Mouse (Mus musculus) stomach, embryonic 16.5 days (tissue): ENCODE data around the gene Epc2. TPM values are rescaled to one million over a fixed set of nuclear protein-coding genes. Genes with fewer than 3 reads are reported as not detected.

Experiments used
- ATAC-seq: fragments of 200-750 bp; cut with Nextera tagmentation; 2 replicates; pipeline ENCODE4 v1.8.0; 2017; ENCODE audit warnings: moderate number of reproducible peaks, moderate TSS enrichment; ENCODE audit not compliant: insufficient read depth, low FRiP score
- H3K27ac ChIP-seq: fragments of 300-500 bp; sonication (generic); 2 replicates; pipeline ENCODE4 v1.5.1; 2014; ENCODE audit warnings: low read length
- H3K27me3 ChIP-seq: fragments of 300-500 bp; sonication (generic); 2 replicates; pipeline ENCODE4 v1.6.1; 2014; ENCODE audit warnings: low read length, control low read depth, mixed read lengths; ENCODE audit not compliant: control insufficient read depth, insufficient read depth
- H3K36me3 ChIP-seq: fragments of 300-500 bp; sonication (generic); 2 replicates; pipeline ENCODE4 v1.6.1; 2014; ENCODE audit warnings: low read length; ENCODE audit not compliant: control insufficient read depth, insufficient read depth
- H3K4me1 ChIP-seq: fragments of 300-500 bp; sonication (generic); 2 replicates; pipeline ENCODE4 v1.6.1; 2014; ENCODE audit warnings: low read length, control low read depth, mixed read lengths; ENCODE audit not compliant: control insufficient read depth, insufficient read depth
- H3K4me2 ChIP-seq: fragments of 300-500 bp; sonication (generic); 2 replicates; pipeline ENCODE4 v1.6.1; 2014; ENCODE audit warnings: low read depth, low read length, mixed read lengths
- H3K4me3 ChIP-seq: fragments of 300-500 bp; sonication (generic); replicated peaks from 2 replicates; pipeline ENCODE4 v1.5.1; 2014; ENCODE audit warnings: mild to moderate bottlenecking, low read length
- H3K9ac ChIP-seq: fragments of 300-500 bp; sonication (generic); 2 replicates; pipeline ENCODE4 v1.6.1; 2014; ENCODE audit warnings: low read length
- H3K9me3 ChIP-seq: fragments of 300-500 bp; sonication (generic); replicated peaks from 2 replicates; pipeline ENCODE4 v1.6.1; 2016; ENCODE audit warnings: low read length, control low read depth; ENCODE audit not compliant: control insufficient read depth
- WGBS: fragments of 180-500 bp; shearing (Covaris S2); extraction: QIAGEN DNeasy Blood & Tissue Kit; methylation state at CpG from one replicate; pipeline ENCODE4 v1.1.7; 2014; 5-methylcytosine and 5-hydroxymethylcytosine counted together
- polyA plus RNA-seq: library from polyadenylated mRNA; unstranded; fragments of >200 nt; fragmentation: Nextera tagmentation; extraction: Ambion mirVana; gene quantifications from 2 replicates; pipeline ENCODE4 v1.2.1, GENCODE M21; 2015

Epc2 gene
- polyA plus RNA-seq, 1 experiment from 2014 or later: 6.1 TPM

DNA sequence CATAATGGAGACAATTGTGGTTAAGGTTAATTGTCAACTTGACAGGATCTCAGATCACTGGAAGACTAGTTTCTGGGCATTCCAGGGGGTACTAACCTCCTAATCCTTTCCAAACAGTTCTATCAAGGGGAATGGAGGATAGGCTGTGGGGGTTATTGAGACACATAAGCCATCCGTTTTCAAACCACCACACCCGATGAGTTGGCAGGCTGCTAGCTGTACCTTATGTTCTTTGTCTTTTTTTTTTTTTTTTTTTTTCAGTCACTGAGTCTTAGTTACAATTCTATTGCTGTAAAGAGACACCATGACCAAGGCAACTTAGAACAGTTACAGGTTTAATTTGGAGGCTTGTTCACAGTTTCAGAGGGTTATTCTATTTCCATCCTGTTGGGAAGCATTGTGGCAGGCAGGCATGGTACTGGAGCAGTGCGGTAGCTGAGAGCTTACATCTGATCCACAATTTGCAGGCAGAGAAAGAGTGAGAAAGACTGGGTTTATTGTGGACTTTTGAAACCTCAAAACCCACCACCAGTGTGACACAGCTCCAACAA, 14.5 kb downstream of the Epc2 start:
- H3K27ac ChIP-seq: no peak overlapping the region
- no peaks in the 10 kb centered on the region for H3K36me3 ChIP-seq
- H3K27me3 ChIP-seq: no peaks in the 10 kb centered on the region
- no peak for ATAC-seq
- no peak overlapping the region for H3K4me3 ChIP-seq
- 74% methylated on average over 3 of the region's 3 CpGs for WGBS
- H3K9ac ChIP-seq: no peak overlapping the region
- H3K9me3 ChIP-seq: peaks cover 6% of the 10 kb centered on the region
- H3K4me1 ChIP-seq: peaks cover 7% of the 10 kb centered on the region; the same call in 1 of the 2 replicates
- H3K4me2 ChIP-seq: no peak overlapping the region

DNA sequence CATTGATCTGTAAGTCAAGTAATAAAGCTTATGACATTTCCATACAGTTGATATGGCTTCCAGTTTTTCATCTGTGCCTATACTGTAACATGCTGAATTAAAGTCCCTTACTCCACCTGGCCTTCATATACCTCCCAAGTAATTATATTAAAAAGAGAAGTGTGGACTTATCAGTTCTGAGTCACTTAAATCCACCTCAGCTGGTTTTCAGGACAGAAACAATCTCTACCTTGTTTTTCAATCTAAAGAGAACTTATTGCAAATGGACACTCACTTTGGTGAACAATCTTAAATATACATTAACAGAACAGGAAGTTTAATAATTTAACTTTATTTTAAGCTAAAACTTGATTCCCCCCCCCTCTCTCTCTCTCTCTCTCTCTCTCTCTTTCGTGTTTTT, 15.8 kb downstream of the Epc2 start:
- 79% methylated on average over 1 of the region's 1 CpGs for whole genome bisulfite sequencing
- ATAC-seq: no peak
- peaks cover 12% of the 10 kb centered on the region; the same call in 1 of the 2 replicates for H3K4me1 ChIP-seq
- H3K27ac ChIP-seq: no peak overlapping the region
- H3K27me3 ChIP-seq: no peaks in the 10 kb centered on the region
- H3K36me3 ChIP-seq: no peaks in the 10 kb centered on the region
- H3K9ac ChIP-seq: no peak overlapping the region
- no peaks in the 10 kb centered on the region for H3K9me3 ChIP-seq
- H3K4me2 ChIP-seq: no peak overlapping the region
- no peak overlapping the region for H3K4me3 ChIP-seq

DNA sequence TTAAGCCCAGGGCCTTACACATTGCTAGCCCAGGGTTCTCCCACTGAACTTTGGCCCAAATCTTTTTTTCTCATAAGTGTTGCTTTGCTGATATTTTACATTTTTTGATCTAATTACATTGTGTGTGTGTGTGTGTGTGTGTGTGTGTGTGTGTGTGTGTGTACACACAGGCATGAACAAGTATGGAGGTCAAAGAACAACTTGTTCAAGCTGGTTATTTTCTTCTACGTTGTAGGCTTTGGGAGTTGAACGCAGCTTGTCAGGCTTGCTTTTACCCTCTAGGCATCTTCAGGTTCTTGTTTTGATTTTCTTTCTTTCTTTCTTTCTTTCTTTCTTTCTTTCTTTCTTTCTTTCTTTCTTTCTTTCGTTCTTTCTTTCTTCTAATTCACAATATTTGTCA, 19.9 kb downstream of the Epc2 start:
- peaks cover 16% of the 10 kb centered on the region for H3K4me1 ChIP-seq
- no peak for ATAC-seq
- no peak overlapping the region for H3K4me2 ChIP-seq
- H3K4me3 ChIP-seq: no peak overlapping the region
- no peak overlapping the region for H3K27ac ChIP-seq
- no peaks in the 10 kb centered on the region for H3K36me3 ChIP-seq
- H3K27me3 ChIP-seq: no peaks in the 10 kb centered on the region
- no peaks in the 10 kb centered on the region for H3K9me3 ChIP-seq
- 78% methylated on average over 3 of the region's 3 CpGs for WGBS
- no peak overlapping the region for H3K9ac ChIP-seq

DNA sequence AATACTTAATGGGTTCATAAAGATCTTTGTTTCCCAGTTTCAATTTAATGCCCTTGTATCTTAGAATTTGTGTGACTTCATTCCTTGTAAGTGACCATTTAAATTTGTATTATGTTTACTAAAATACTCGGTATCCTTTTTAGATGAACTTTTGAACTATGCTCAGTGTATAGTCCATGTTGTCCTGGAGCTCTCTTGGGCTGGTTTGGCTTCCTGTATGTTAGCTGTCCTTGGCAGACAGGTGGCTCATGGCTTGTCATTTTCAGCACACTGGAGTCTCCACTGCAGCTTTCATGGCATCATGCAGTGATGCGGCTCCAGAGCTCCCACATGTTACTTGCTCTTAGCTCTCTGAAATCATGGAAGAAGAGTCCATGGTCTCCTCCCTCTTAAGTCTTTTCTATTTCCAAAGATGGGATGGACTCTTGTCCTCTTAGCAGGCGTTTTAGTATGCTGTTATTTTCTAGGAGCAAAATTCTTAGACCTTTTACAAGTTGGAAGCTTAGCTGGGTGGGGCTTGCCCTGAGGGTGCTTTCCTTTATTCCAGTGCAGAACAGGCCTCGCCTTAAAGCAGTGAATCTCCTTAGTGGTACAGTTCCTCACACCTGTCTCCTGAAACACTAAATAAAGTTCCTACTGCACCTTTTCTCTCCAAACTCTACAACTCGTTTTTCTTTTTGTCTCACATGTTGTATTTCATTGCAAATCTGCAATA, 20.5 kb downstream of the Epc2 start:
- Histone ChIP-seq H3K4me2 (no peak overlapping the region), H3K27me3 (no peaks in the 10 kb centered on the region), H3K4me3 (no peak overlapping the region), H3K4me1 (peaks cover 16% of the 10 kb centered on the region), H3K9me3 (no peaks in the 10 kb centered on the region), H3K9ac (no peak overlapping the region), H3K36me3 (no peaks in the 10 kb centered on the region), H3K27ac (no peak overlapping the region)
- WGBS: 64% methylated on average over 5 of the region's 5 CpGs
- ATAC-seq: no peak

DNA sequence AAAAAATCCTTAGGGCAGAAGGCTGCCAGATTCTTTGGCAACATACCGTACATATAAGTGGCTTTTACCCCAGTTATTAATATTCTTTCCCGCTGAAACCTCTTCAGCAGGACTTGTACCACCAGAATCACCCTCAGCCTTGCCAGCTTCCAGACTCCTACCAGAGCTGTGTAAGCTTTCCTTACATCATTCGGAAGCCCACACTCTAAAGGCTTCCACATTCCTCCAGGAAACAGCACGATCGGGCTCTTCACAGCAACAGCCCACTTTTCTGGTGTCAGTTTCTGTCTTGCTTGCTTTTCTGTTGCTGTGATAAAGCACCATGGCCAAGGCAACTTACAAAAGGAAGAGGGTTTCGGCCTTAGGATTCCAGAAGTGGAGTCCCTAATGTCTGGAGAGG, 21.2 kb downstream of the Epc2 start:
- Histone ChIP-seq H3K36me3 (no peaks in the 10 kb centered on the region), H3K9me3 (no peaks in the 10 kb centered on the region), H3K4me1 (peaks cover 16% of the 10 kb centered on the region), H3K9ac (no peak overlapping the region), H3K4me2 (no peak overlapping the region), H3K4me3 (no peak overlapping the region), H3K27me3 (no peaks in the 10 kb centered on the region), H3K27ac (no peak overlapping the region)
- no peak for ATAC-seq
- WGBS: 73% methylated on average over 6 of the region's 6 CpGs

DNA sequence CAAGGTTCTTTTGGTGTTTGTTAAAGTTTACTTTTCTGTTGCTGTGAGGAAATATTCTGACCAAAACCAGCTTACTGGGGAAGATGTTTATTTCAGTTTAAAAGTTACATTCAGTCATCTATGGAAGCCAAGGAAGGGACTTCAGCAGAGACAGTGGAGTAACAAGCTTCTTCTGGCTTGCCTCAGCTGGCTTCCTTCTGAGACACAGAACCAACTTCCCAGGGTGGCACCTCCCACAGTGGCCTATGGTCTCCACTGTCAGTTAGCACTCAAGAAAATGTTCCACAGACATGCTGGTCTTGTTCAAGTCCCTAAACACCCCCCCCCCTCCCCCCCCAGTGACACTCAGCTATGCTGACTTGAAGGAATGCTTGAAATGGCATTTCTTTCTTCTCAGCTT, 30.9 kb downstream of the Epc2 start:
- Histone ChIP-seq H3K27ac (no peak overlapping the region), H3K9ac (no peak overlapping the region), H3K36me3 (no peaks in the 10 kb centered on the region), H3K4me3 (no peak overlapping the region), H3K9me3 (no peaks in the 10 kb centered on the region), H3K4me1 (no peaks in the 10 kb centered on the region), H3K4me2 (no peak overlapping the region), H3K27me3 (no peaks in the 10 kb centered on the region)
- ATAC-seq: no peak

DNA sequence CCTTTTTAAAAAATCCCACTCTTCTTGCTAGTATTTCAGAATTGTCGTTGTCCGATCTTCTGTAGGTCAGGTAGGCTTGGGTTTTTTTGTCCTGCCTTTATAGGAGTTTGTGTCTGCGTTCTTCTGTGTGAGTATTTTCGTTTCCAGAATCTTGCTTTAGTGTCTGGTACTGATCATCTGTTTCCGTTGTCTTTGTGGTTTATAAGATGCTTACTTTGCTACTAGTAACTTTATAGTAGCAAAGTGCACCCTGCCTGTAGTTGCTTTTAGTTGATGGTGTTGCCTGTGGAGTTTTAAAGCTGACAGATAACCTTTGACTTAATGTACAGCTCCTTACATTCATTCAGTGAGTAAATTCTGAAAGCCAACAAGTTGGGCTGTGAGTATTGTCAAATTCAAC, 32.1 kb downstream of the Epc2 start:
- Histone ChIP-seq H3K4me2 (no peak overlapping the region), H3K9ac (no peak overlapping the region), H3K27me3 (no peaks in the 10 kb centered on the region), H3K27ac (no peak overlapping the region), H3K4me3 (no peak overlapping the region), H3K36me3 (no peaks in the 10 kb centered on the region), H3K9me3 (no peaks in the 10 kb centered on the region), H3K4me1 (no peaks in the 10 kb centered on the region)
- WGBS: 94% methylated on average over 5 of the region's 5 CpGs
- no peak for ATAC-seq

DNA sequence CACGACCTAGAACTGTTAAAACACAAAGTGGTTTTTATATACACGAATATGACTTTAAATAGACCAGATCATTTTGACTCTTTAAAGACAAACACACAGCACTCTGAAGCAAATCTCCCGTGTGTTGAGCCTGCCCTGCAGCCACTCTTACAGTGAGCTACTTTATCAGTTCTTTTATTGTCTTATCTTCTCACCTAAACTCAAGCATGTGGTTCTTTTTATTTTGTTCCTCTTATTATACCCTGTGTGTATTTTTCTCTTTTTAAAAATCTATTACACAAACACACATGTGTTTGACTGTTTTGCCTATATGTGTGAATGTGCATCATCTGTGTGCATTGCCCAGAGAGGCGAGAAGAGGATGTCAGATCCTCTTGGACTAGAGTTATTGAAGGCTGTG, 50.1 kb downstream of the Epc2 start:
- Histone ChIP-seq H3K9me3 (no peaks in the 10 kb centered on the region), H3K27ac (no peak overlapping the region), H3K4me2 (no peak overlapping the region), H3K27me3 (no peaks in the 10 kb centered on the region), H3K9ac (no peak overlapping the region), H3K4me3 (no peak overlapping the region), H3K4me1 (no peaks in the 10 kb centered on the region), H3K36me3 (no peaks in the 10 kb centered on the region)
- ATAC-seq: no peak
- WGBS: 31% methylated on average over 4 of the region's 4 CpGs

DNA sequence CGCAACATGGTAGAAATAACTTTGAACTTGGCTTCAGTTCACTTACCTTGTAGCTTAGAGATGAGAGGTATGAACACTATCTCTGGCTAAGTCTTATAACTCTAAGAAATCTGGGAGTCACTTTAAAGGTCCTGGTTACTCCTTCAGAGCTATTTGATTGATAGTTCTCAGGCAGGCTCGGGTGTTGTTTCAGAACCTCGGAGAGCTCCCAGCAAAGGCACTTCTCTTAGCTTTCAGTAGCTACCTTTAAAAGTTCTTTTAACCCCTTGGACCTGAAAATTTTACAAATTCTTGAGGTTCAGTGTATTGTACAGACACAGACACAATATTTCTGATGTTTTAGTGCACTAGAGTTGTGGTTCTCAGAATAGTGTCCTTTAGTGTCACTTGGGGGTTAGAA, 52.3 kb downstream of the Epc2 start:
- H3K4me1 ChIP-seq: no peaks in the 10 kb centered on the region
- H3K4me3 ChIP-seq: no peak overlapping the region
- H3K27me3 ChIP-seq: no peaks in the 10 kb centered on the region
- H3K4me2 ChIP-seq: no peak overlapping the region
- no peaks in the 10 kb centered on the region for H3K36me3 ChIP-seq
- no peak for ATAC-seq
- H3K27ac ChIP-seq: no peak overlapping the region
- no peak overlapping the region for H3K9ac ChIP-seq
- H3K9me3 ChIP-seq: no peaks in the 10 kb centered on the region
- 36% methylated on average over 3 of the region's 3 CpGs for WGBS
